Mouse (Mus musculus) ES-Bruce4 (cell line): ENCODE data around the gene Nrxn3.

Experiments
- CTCF ChIP-seq: IDR thresholded peaks from one replicate; pipeline ENCODE4 v1.8.1; 2011; ENCODE audit warnings: low read depth, low read length
- POLR2A ChIP-seq: IDR thresholded peaks from one replicate; pipeline ENCODE4 v1.8.1; 2011; ENCODE audit warnings: low read length; ENCODE audit not compliant: insufficient read depth

- TF ChIP-seq POLR2A (no peak), CTCF (no peak)
Measured at GRCm38 (mm10) chr12:89836271-89836670, 1113.6 kb downstream of the Nrxn3 start.
